Mouse (Mus musculus) hindbrain, embryonic 13.5 days (tissue): ENCODE measurements around the gene Atp6v0e2. TPM values are rescaled to one million over a fixed set of nuclear protein-coding genes. Genes with fewer than 3 reads are reported as not detected.

ENCODE experiments used
- polyA plus RNA-seq: library from polyadenylated mRNA; unstranded; fragments of >200 nt; fragmentation: Nextera tagmentation; extraction: Ambion mirVana; gene quantifications from 2 replicates; pipeline ENCODE4 v1.2.1, GENCODE M21; 2015

Gene Atp6v0e2
- polyA plus RNA-seq, 1 experiment from 2014 or later = 184 TPM

Other genes starting within 250 kb of the Atp6v0e2 start
- 25.4 and 28.3 TPM in 2 replicates for gene Krba1, start 142.0 kb upstream of the Atp6v0e2 start, polyA plus RNA-seq
- 22.0 and 22.5 TPM in 2 replicates for gene Zfp467, start 91.8 kb upstream of the Atp6v0e2 start, polyA plus RNA-seq
- gene Sspo, start 89.4 kb upstream of the Atp6v0e2 start, polyA plus RNA-seq = 0.14 and 0.25 TPM in 2 replicates
- 20.8 and 22.1 TPM in 2 replicates for gene Lrrc61, start 17.2 kb downstream of the Atp6v0e2 start, polyA plus RNA-seq
- 5.2 and 6.0 TPM in 2 replicates for gene Rarres2, start 35.2 kb downstream of the Atp6v0e2 start, polyA plus RNA-seq
- gene Gm45021, start 52.0 kb downstream of the Atp6v0e2 start, polyA plus RNA-seq = 0.56 TPM in 1 of 2 replicates, not detected in the other
- 39.3 and 41.8 TPM in 2 replicates for gene Repin1, start 56.3 kb downstream of the Atp6v0e2 start, polyA plus RNA-seq
- not detected in 2 replicates for gene Gm44965, start 56.3 kb downstream of the Atp6v0e2 start, polyA plus RNA-seq
- 14.7 and 15.0 TPM in 2 replicates for gene Zfp775, start 64.4 kb downstream of the Atp6v0e2 start, polyA plus RNA-seq
- 13.1 and 13.2 TPM in 2 replicates for gene AI854703, start 89.1 kb downstream of the Atp6v0e2 start, polyA plus RNA-seq
- gene Gimap8, start 109.6 kb downstream of the Atp6v0e2 start, polyA plus RNA-seq = 0.47 and 0.85 TPM in 2 replicates
- 2.9 and 3.6 TPM in 2 replicates for gene Gimap9, start 138.5 kb downstream of the Atp6v0e2 start, polyA plus RNA-seq
- 1.7 and 2.2 TPM in 2 replicates for gene Gimap4, start 146.9 kb downstream of the Atp6v0e2 start, polyA plus RNA-seq
- gene Gimap6, start 170.6 kb downstream of the Atp6v0e2 start, polyA plus RNA-seq = 7.8 and 8.8 TPM in 2 replicates
- gene Gm28053, start 181.0 kb downstream of the Atp6v0e2 start, polyA plus RNA-seq = 0.79 TPM in 1 of 2 replicates, not detected in the other
- gene Gimap7, start 181.0 kb downstream of the Atp6v0e2 start, polyA plus RNA-seq = not detected in 2 replicates
- gene Gimap1, start 201.4 kb downstream of the Atp6v0e2 start, polyA plus RNA-seq = 5.9 and 7.3 TPM in 2 replicates
- gene Gimap5, start 208.6 kb downstream of the Atp6v0e2 start, polyA plus RNA-seq = 1.8 and 1.9 TPM in 2 replicates
- gene Gimap3, start 233.2 kb downstream of the Atp6v0e2 start, polyA plus RNA-seq = not detected in 2 replicates